Mouse (Mus musculus) heart, adult 18-20 months (tissue): ENCODE results near the gene Slc12a3. TPM values are rescaled to one million over a fixed set of nuclear protein-coding genes. Genes with fewer than 3 reads are reported as not detected.
A peak's percentile ranks its signal among the peaks of the same experiment; 100 is the strongest.

Source experiments
- DNase-seq, 2 experiments: peaks; one replicate each; pipeline ENCODE4 v3.0.0; 2021 to 2022; ENCODE audit warnings: mixed read lengths in 1 of 2
- long read RNA-seq, 2 experiments: library from polyadenylated mRNA; stranded (forward); transcript quantifications; one replicate each; pipeline ENCODE4 v2.0.0; 2021
- total RNA-seq, 2 experiments: library from RNA; stranded (reverse); gene quantifications; 2 replicates each; pipeline ENCODE4 v1.2.3; 2021

Slc12a3 gene
- total RNA-seq = under 1 TPM; 0.12 to 0.41 TPM
- long read RNA-seq, experiment 1 = 0 reads
- long read RNA-seq, experiment 2, partial matches to known transcripts = 0 of 1 reads
- long read RNA-seq, experiment 2, other reads (novel, unspliced or antisense) = 1 of 1 reads

DNA sequence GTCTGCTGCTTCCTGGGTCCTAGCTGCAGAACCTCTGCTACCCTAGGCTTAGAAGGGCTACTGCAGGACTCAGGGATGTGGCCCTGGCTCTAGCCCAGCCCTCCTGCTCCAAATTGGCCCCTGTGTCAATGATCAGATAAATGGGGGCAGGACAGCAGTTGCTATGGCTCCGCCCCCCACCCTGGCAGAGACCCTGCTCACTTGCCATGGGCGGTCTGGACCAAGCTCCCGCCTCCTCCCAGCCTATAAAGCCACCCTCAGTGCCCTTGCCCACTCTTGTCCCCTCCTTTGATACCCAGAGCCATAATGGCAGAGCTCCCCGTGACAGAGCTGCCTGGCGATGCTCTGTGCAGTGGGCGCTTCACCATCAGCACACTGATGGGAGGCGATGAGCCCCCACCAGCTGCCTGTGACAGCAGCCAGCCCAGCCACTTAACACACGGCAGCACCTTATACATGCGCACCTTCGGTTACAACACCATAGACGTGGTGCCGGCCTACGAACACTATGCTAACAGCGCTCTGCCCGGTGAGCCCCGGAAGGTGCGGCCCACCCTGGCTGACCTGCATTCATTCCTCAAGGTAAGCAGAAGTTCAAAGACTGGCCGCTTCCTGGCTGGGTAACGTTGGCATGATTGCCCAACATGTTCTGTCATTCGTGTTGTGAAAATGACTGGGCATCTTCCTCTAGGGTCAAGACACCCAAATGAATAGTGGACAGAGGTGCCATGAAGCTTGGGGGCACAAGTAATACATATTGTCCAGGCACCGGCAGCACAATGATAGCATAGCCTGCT, at the start of gene Slc12a3:
Gene Slc12a3 (plus strand): TSS at position 270 of the 797 bp plus-strand sequence.
- DNase-seq = no peak

GRCm38 (mm10) chr8:94280001-94280613, 48.9 kb upstream of the Slc12a3 start:
- no peak for DNase-seq

DNA sequence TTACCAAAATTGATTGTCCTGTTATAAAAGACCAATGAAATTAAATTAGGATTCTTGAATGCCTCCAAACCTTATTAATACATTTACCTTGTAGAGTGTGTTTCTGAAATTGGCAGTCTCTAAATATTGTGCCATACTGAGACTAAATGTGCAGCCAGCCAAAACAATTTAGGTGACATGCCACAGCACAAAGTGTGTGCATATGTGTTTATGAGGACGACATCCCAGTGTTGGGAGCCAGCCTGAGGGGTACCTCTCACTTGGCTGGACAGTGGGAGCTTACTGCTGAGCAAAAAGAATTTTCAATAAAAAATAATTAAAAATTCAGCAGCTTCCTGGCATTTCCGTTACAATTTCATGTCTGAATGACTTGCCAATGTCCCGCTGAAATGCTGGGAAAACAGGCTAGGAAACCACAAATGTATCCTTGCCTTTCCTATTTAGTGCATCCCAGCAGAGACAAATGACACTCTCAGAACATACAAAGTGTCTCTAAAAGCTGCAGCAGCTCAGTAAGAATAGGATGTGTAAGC, 46.5 kb upstream of the Slc12a3 start:
- DNase-seq = no peak

DNA sequence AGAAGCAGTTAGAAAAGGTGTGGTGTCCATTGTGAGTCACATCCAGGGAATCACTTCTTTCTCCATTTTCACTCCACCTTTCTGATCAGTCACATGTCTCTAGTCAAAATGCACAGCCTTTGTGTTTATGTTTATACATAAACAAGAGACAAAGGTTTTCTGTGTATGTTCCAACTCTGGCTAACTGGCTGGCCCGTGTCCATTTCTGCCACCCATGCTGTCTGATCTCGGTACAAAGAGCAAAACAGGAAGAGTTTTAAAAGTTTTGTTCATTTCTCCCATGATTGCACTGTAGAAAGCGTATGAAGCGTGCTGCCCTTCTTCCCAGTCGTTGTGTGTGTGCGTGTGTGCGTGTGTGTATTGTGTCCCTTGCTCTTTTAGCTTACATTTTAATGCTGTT, 44.8 kb upstream of the Slc12a3 start:
- DNase-seq = no peak

- peak; percentile 38 to 59 for DNase-seq
Measured at GRCm38 (mm10) chr8:94290606-94291005, 38.4 kb upstream of the Slc12a3 start.

GRCm38 (mm10) chr8:94292072-94292471, 36.9 kb upstream of the Slc12a3 start:
- peak; percentile 43 to 50 for DNase-seq

GRCm38 (mm10) chr8:94292626-94293025, 36.4 kb upstream of the Slc12a3 start:
- DNase-seq = no peak

GRCm38 (mm10) chr8:94295687-94296086, 33.3 kb upstream of the Slc12a3 start:
- DNase-seq = no peak

- no peak for DNase-seq
Measured at GRCm38 (mm10) chr8:94296312-94296991, 32.5 kb upstream of the Slc12a3 start.

- DNase-seq = no peak
Measured at GRCm38 (mm10) chr8:94297101-94297500, 31.9 kb upstream of the Slc12a3 start.

- no peak for DNase-seq
Measured at GRCm38 (mm10) chr8:94300809-94301208, 28.2 kb upstream of the Slc12a3 start.

- DNase-seq = no peak
Measured at GRCm38 (mm10) chr8:94304412-94304811, 24.6 kb upstream of the Slc12a3 start.

DNA sequence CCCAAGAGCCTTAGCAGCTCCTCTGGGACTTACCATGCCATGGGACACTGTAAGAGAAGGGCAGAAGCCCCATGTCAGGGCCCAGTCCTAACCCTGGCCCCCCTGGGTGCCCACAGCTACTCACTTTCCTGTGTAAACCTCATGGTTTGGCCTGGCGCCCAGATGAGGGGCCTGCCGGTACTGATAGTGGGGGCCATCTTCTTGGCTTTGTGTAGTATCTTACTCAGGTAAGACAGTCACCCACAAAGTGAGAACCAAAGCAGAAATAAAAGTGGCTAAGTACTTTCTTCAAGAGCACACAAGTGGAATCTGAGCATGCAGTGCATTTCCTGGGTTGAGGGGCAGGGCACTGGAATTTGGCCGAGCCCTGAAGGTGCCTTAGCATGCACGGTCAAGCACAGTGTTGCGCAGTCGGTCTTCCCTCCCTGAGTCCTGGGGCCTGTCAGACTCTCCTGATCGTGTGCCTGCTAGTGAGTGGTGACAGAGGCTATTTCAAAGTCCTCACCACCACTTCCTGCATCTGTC, 21.9 kb upstream of the Slc12a3 start:
- DNase-seq = no peak

- no peak for DNase-seq
Measured at GRCm38 (mm10) chr8:94307652-94308051, 21.3 kb upstream of the Slc12a3 start.

DNA sequence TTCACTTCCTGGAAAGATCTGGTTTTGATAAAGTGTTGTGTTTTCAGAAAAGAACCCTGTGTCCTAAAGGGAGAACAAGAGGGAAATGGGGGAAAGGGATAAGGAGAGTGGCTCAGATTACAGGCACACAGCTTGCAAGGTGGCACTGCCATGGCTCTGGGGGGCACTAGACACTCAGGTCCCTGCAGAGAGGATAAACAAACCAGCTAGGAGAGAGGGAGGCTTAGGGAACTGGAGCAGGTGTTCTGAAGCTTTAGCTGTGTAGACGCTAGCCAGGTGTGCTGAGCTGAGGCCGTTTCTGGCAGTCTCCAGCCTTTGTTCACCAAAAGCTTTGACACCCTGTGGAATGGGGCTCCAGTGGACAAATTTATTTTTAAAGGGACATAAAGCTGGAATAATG, 14.9 kb upstream of the Slc12a3 start:
- DNase-seq = no peak

GRCm38 (mm10) chr8:94317249-94317648, 11.8 kb upstream of the Slc12a3 start:
- DNase-seq = peak; percentile 25 to 32

DNA sequence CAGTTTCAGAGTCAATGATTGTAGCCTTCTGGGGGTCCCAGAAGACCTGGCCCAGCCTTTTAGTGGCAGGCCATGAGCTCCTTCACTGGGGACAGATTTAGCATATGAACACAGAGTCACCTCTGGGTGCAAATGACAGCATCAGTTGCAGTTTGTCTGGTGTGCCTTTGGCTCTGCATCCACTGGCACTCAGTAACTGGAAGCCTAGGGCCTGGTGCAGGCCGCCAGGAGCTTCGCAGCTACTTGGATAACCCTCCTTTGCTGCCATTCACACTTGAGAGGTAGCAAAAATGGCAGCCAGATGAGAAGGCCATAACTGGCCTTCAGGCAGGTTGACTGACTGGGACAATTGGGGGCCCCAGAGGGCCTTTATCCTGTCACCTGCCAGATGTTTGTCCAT, 11.3 kb upstream of the Slc12a3 start:
- peak in 1 of 2 experiments; percentile 27 for DNase-seq

GRCm38 (mm10) chr8:94320036-94320435, 9.0 kb upstream of the Slc12a3 start:
- DNase-seq = no peak

GRCm38 (mm10) chr8:94322083-94322482, 6.9 kb upstream of the Slc12a3 start:
- no peak for DNase-seq

DNA sequence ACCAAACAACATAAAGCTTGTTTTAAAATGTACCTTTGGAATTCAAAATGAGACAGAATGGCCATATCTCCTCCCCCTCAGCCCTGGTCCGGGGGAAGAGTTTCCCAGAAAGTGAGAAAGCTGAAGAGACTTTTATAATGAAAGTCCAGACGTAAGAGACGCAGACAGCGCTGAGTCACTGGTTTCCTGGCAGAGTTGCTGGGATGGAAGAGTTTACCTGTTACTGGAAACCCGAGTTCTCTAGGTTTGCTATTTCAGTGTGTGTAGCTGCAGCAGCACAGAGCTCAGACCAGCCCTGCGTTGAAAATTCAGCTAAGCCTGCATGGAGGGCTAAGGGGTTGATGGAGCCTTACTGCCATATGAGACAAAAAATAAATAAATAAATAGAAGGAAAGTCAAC, 6.0 kb upstream of the Slc12a3 start:
- no peak for DNase-seq

DNA sequence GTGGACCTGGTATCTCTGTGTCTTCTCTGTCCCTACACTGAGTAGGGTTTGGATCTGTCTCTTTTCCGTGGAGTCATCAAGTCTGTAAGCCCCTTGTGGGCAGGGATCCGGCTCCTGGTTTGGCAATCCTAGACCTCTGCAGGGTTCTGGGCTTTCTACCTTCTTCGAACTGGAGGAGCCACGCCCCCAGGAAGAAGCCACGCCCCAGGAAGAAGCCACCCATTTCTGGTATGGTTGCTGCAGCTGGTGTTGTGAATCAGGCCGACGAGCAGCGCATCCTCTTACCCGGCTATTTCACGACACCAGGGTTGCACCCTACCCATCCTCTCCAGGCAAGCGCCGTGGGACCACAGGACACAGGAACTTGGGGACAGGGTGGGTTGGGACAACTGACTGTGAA, 4.9 kb upstream of the Slc12a3 start:
- DNase-seq = no peak

DNA sequence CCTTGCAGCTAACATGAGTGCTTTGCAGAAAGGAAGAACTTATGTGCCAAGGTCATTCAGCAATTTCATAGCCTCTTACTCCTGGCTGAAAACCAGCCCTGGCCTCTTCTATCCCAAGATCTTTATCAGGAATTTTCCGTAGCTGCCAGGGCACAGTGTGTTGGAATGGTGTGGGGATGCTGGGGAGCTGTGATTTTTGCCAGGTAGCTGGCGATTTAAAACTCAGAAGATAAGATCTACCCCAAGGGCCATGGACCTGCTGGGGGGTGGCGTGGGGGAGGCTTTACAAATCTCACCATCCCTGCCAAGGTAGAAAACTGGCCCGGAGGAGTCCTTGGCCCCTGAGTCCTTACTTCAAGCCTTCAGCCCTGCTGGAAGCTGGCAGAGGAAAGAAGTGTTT, 3.0 kb upstream of the Slc12a3 start:
- no peak for DNase-seq
